Mouse (Mus musculus) adrenal gland, postnatal 25 days (tissue): ENCODE results near the gene Aak1. TPM values are rescaled to one million over a fixed set of nuclear protein-coding genes. Genes with fewer than 3 reads are reported as not detected.
A peak's percentile ranks its signal among the peaks of the same experiment; 100 is the strongest.

Experiments
- DNase-seq: peaks from one replicate; pipeline ENCODE4 v3.0.0; 2021; ENCODE audit warnings: mixed read lengths
- total RNA-seq: library from RNA; stranded (reverse); gene quantifications from 2 replicates; pipeline ENCODE4 v1.2.3, GENCODE M21; 2021

The Aak1 gene
- total RNA-seq, 1 experiment from 2014 or later = 99.7 TPM

GRCm38 (mm10) chr6:86963987-86964685, 114.8 kb downstream of the Aak1 start:
- no peak for DNase-seq

DNA sequence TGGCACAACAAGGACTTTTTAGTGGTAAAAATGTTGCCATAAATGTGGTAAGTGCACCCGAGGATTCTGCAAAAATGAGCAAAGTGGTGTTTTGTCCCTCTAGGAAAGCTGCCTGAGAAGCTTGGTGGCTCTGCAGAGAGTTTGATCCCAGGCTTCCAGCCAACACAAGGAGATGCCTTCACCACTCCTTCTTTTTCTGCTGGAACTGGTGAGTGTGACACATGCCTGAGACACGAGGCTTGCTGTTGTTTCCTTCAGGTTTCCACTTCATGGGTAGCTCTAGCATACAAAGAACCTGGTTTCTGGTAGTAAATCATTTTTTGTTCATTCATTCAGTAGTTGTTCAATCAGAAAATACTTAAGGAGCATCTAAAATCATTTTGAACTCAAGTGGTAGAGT, 117.8 kb downstream of the Aak1 start:
- no peak for DNase-seq

GRCm38 (mm10) chr6:86973956-86974355, 124.6 kb downstream of the Aak1 start:
- no peak for DNase-seq

GRCm38 (mm10) chr6:86978156-86978908, 129.0 kb downstream of the Aak1 start:
- no peak for DNase-seq

- no peak for DNase-seq
Observed at GRCm38 (mm10) chr6:86978909-86979265, 129.6 kb downstream of the Aak1 start.

- no peak for DNase-seq
Observed at GRCm38 (mm10) chr6:86981206-86981605, 131.9 kb downstream of the Aak1 start.

DNA sequence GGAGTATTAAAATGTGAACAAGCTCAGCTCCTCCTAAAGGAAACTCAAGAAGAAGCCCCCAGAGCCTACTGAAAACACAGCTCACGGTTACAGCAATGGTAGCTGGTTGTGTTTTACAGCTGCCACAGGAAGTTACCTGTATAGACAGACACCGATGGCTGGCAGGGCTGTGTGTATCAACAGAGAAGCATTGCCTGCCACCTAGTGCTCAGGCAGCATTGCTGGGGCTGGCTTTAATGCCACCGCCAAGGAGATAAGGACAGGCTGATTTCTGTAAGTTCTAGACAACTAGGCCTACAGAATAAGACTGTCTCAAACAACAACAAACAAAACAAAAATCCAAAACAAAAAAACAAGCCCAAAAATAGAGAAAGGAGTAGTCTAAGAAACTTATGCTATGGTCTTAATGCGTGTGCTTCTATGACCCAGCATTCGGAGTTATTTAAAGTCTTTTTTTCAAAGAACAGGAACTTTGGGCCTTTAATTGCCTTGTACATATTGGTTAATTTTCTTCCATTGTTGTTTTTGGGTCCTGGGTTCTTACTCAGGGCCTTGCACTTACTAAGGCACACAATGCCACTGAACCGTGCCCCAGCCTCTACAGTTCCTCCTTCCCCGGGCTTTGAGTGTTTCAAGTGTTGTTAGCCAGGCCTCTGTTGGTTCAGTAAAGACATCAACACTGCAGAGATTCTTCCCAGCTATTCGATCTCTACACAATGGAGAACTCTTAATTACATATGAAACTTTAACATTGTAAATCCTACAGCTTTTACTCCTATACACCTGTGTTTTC, 136.2 kb downstream of the Aak1 start:
- DNase-seq = no peak

DNA sequence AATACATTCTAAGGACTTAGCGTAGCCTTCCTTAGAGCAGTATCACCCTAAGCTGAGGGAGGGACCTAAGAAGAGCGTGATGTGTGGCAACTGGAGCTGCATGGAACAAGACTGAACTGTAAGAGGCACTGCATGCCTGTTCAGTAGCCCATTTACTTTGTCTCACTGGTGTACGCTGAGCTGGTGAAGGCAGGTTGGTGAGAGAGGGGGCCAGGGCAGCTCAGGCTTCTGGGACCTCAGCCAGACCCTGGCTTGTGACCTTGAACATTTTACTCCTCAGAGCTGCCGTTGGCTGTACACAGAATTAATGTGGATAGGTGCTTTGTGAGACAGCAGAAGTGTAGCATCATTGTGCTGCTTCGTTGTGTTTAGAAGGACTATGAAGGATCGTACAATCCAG, 140.3 kb downstream of the Aak1 start:
- DNase-seq = peak; percentile 61

DNA sequence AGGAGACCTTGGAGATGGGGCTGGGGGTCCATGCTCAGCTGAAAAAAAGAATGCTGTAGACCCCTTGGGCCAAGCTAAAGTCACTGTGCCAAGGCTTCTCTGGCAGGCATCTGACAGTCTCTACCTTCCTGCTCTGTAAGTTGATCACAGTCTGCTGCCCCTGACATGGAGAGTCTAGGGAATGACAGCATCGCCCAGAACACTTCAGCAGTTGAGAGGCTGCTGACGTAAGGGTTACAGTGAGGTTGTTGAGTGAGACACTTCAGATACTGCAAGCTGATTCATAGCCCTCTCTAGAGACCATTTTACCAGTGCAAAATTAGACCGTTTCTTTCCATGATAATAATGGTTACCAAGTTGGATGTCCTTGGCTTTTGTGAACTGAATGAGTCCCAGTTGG, 141.7 kb downstream of the Aak1 start:
- no peak for DNase-seq

DNA sequence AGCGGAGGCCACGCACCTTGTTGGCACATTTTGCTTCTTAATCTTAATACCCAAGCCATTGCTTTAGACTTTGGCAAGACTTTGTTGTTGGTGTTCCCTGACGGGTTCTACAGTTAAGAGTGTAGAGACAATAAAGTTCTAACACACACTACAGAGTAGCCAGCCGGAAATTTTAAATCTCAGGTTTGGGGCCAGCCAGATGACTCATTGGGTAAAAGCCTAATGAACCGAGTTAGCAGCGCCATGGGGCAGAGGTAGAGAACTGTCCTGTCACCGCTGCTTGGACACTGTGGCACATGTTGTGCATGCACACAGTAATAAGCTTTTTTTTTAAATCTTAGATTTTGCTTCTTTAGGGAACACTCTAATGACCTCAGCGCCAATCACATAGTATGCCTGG, 143.0 kb downstream of the Aak1 start:
- no peak for DNase-seq

GRCm38 (mm10) chr6:86994254-86994653, 144.9 kb downstream of the Aak1 start:
- no peak for DNase-seq

- no peak for DNase-seq
Observed at GRCm38 (mm10) chr6:86996629-86997307, 147.5 kb downstream of the Aak1 start.

- DNase-seq = no peak
Observed at GRCm38 (mm10) chr6:86997360-86997759, 148.0 kb downstream of the Aak1 start.

DNA sequence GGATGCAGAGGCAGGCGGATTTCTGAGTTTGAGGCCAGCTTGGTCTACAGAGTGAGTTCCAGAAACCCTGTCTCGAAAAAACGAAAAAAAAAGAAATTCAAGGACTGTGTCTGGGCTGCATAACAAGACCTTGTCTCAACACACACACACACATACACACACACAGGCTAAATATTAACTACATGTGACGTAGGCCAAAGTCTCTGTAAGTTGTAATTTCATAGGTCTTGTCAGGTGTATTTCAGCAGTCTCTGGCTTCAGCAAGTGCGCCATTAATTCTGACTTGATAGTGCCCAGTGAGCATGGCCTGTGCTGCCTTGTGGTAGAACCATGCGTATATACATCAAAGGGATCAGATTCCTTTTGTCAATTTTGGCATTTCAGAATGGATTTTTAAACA, 152.7 kb downstream of the Aak1 start:
- no peak for DNase-seq

GRCm38 (mm10) chr6:87002521-87003055, 153.3 kb downstream of the Aak1 start:
- DNase-seq = peak; percentile 79

DNA sequence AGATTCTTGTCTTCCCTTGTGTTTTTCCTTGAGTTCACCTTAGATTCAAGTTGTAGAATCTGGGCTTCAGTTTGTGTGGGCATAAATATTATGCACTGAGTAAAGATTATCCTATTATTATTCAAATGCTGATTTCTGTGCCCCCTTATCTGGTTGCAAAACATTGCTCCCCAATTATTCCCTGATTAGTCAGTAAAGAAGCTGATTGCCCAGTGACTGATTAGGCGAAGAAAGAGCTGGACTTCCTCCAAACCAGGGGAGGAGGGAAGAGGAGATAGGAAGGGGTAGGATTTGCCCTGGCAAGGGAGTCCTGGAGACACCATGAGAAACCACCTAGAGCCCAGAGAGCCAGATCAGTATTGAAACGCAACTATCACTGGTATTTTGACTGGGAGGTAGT, 154.8 kb downstream of the Aak1 start:
- no peak for DNase-seq

DNA sequence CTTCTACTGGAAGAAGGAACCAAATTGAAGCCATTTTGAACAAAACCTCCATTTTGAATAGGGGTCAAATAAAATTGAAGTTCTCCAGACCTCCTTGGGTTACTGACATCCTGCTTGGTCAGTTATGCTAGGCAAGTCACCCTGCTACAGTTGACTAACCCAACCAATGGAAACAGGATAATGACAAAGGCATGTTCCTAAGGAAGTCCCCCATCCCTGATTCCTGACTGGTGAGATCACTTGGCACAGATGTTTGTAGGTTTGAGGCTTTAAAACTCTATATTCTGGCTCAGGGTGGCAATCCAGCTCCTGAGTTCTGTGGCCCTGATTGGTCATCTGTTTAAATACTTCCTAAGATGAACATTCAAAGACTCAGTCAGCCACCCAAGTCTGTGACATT, 156.3 kb downstream of the Aak1 start:
- DNase-seq = no peak

DNA sequence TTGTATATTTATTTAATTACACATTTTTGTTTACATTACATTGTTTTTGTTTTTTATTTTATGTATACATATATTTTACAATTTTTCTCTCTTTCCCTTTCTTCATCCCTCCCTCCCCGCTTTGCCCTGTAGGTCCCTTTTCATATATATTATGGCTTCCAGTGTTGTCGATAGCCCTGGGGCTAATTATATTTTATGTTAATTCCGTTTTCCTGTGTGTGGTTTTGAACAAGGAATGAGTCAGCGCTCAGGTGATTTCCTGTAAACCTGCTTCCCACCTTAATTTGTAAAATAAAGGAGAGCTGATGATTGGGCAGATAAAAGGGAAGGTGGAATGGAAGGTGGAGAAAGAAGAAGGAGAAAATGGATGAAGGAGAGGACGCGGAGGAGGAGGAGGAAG, 159.6 kb downstream of the Aak1 start, which contains the start of gene Nfu1:
Gene Nfu1 (plus strand): TSS at position 350 of the 400 bp plus-strand sequence.
- no peak for DNase-seq

GRCm38 (mm10) chr6:87009692-87010328, 160.5 kb downstream of the Aak1 start:
- peak; percentile 98 for DNase-seq

DNA sequence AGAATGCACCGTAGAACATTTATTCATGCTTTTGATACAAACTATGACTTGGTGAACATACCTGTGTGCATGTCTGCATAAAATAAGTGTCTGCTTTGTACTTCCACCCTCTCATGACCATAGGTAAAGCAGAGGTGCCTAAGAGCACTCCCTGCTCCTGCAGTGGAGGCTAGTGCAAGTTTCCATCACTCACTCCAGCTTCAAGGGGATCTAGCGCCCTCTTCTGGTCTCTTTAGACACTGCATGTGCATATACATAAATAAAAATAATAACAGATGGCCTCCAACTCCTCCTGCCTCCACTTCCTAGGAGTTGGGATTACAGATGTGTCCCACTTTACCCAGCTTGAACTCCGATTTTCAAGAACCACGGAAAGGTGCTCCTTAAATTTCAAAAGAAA, 167.6 kb downstream of the Aak1 start:
- DNase-seq = no peak

DNA sequence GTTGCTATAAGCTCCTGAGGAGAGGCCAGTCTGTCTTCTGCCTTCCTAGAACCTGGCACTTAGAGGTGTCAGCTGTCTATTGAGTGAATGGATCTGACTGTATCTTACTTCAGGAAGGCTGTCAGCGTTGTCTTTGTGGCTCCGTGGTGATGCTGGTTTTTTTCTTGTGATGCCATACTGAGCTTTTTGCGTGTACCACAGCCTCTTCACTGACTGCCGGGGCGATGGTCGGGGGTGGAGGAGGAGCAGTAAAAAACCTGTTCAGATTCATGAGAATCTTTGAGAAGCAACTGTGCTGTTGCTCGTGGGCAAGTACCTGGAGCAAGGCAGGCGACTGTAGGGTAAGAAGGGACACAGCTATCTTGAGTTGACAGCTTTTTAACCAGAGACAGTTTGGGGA, 169.6 kb downstream of the Aak1 start:
- no peak for DNase-seq

GRCm38 (mm10) chr6:87021791-87022190, 172.5 kb downstream of the Aak1 start:
- DNase-seq = no peak
